ENCODE assay signal across 9 mouse cellular contexts in the genomic region with DNA sequence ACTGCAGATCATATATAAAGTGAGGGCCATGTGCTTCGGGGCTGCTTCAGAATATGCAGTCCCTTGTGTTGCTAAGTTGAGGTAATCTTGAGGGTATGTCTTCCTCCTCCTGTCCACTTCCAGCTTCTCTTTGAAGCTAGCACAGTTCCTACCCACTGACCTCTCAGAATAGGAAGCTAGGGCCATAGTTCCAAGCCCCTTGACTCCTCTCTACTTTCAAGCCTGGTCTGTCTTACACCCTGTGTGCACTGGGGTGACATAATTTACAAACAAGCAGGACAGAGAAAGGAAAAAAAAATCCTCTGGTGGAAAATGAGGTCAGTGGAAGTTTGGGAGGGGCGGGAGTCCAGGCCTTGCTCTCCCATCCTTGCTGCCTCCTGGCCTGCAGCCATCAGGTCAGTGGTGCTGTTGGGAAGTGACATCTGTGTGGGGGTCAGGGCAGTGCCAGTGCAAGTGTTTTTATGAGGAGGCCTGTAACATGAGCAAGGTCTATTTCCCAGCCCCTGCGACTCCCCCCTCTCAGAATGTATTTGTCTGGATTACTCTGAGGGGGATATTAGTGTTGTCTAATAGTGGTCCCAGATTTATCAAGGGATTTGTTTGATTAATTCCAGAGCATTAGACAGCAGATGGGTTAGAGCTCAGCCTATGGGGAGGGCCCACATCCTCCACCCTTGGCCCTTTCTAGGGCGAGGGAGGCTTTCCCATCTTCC.
DNase-seq lines count a peak whose midpoint lies in the region; ATAC-seq and TF ChIP-seq lines count a peak whose summit lies in the region.
"Had no signal": no experiment of that assay in that cellular context is flagged by ENCODE, and none has a peak within 500 bp of the region (broad histone marks: within the 10 kb centered on the region; RNA-seq: fewer than 3 reads in every experiment).

No protein-coding gene starts in this region.

- no peaks in the 10 kb centered on the region for H3K4me1 ChIP-seq in lung, embryonic 14.5 days (ENCODE audit: insufficient read depth)
- no peaks in the 10 kb centered on the region for H3K4me1 ChIP-seq in lung, postnatal 0 days (ENCODE audit: insufficient read depth, low read depth, low read length)
- peaks cover 6% of the 10 kb centered on the region; the same call in 1 of the 2 replicates for H3K4me1 ChIP-seq in embryonic facial prominence, embryonic 12.5 days
- H3K4me1 ChIP-seq in hindbrain, embryonic 12.5 days: peaks cover 22% of the 10 kb centered on the region

- H3K27ac ChIP-seq in lung, embryonic 14.5 days (ENCODE audit: low read depth): no peak overlapping the region
- H3K27ac ChIP-seq in lung, postnatal 0 days (ENCODE audit: low read length): no peak overlapping the region
- no peak overlapping the region for H3K27ac ChIP-seq in embryonic facial prominence, embryonic 12.5 days
- H3K27ac ChIP-seq in hindbrain, embryonic 12.5 days: no peak overlapping the region

- 63% methylated on average over 4 of the region's 4 CpGs for WGBS in lung, embryonic 14.5 days
- 73% methylated on average over 4 of the region's 4 CpGs for WGBS in lung, postnatal 0 days
- 51% methylated on average over 4 of the region's 4 CpGs for WGBS in embryonic facial prominence, embryonic 12.5 days
- WGBS in hindbrain, embryonic 12.5 days: 53% methylated on average over 4 of the region's 4 CpGs

- H3K36me3 ChIP-seq in lung, embryonic 14.5 days (ENCODE audit: insufficient read depth): no peaks in the 10 kb centered on the region
- H3K36me3 ChIP-seq in lung, postnatal 0 days (ENCODE audit: insufficient read depth, low read length): no peaks in the 10 kb centered on the region
- no peaks in the 10 kb centered on the region for H3K36me3 ChIP-seq in embryonic facial prominence, embryonic 12.5 days
- H3K36me3 ChIP-seq in hindbrain, embryonic 12.5 days: no peaks in the 10 kb centered on the region

- no peaks in the 10 kb centered on the region for H3K9me3 ChIP-seq in lung, embryonic 14.5 days (ENCODE audit: low read depth, low read length)
- no peaks in the 10 kb centered on the region for H3K9me3 ChIP-seq in lung, postnatal 0 days (ENCODE audit: low read length)
- no peaks in the 10 kb centered on the region for H3K9me3 ChIP-seq in embryonic facial prominence, embryonic 12.5 days
- H3K9me3 ChIP-seq in hindbrain, embryonic 12.5 days (replicated peaks): no peaks in the 10 kb centered on the region

- no peak for DNase-seq in lung, embryonic 14.5 days
- no peak for DNase-seq in lung, postnatal 0 days (ENCODE audit: low spot score)
- DNase-seq in retina, postnatal 1 day: peak; percentile 96
- DNase-seq in right cerebral cortex, adult 2 months (ENCODE audit: low spot score in 2 of 2): no peak
- no peak for DNase-seq in adipocyte (ENCODE audit: low spot score)

- no peak for TF ChIP-seq CTCF in lung, embryonic 14.5 days (IDR thresholded peaks at IDR 0.05; ENCODE audit: low read depth)
- no peak for TF ChIP-seq CTCF in lung, postnatal 0 days (IDR thresholded peaks at IDR 0.05)

- no peaks in the 10 kb centered on the region for H3K27me3 ChIP-seq in lung, embryonic 14.5 days (ENCODE audit: insufficient read depth, low read length)
- no peaks in the 10 kb centered on the region for H3K27me3 ChIP-seq in lung, postnatal 0 days (replicated peaks; ENCODE audit: insufficient read depth, low read length)
- no peaks in the 10 kb centered on the region for H3K27me3 ChIP-seq in embryonic facial prominence, embryonic 12.5 days
- H3K27me3 ChIP-seq in hindbrain, embryonic 12.5 days: no peaks in the 10 kb centered on the region

- no peak overlapping the region for H3K4me2 ChIP-seq in lung, embryonic 14.5 days
- H3K4me2 ChIP-seq in lung, postnatal 0 days (replicated peaks; ENCODE audit: low read depth, low read length): no peak overlapping the region
- no peak overlapping the region for H3K4me2 ChIP-seq in embryonic facial prominence, embryonic 12.5 days (replicated peaks)
- H3K4me2 ChIP-seq in hindbrain, embryonic 12.5 days (replicated peaks): no peak overlapping the region

- H3K4me3 ChIP-seq in lung, embryonic 14.5 days (ENCODE audit: low read depth, low read length): no peak overlapping the region
- H3K4me3 ChIP-seq in lung, postnatal 0 days (ENCODE audit: low read depth, low read length): no peak overlapping the region
- no peak overlapping the region for H3K4me3 ChIP-seq in embryonic facial prominence, embryonic 12.5 days
- H3K4me3 ChIP-seq in hindbrain, embryonic 12.5 days: no peak overlapping the region
- H3K4me3 ChIP-seq: myocyte had no signal

- 0 out of 2 replicates have a peak, but pooled peaks have one; percentile 14 for ATAC-seq in lung, embryonic 14.5 days (ENCODE audit: insufficient read depth)
- no peak for ATAC-seq in lung, postnatal 0 days
- peak; percentile 74 for ATAC-seq in embryonic facial prominence, embryonic 12.5 days (ENCODE audit: insufficient number of reproducible peaks, insufficient read depth, low FRiP score, low TSS enrichment)
- peak; percentile 73 for ATAC-seq in hindbrain, embryonic 12.5 days (ENCODE audit: low FRiP score)
- no peak for ATAC-seq in megakaryocyte-erythroid progenitor cell, adult 5-6 weeks (replicated peaks; ENCODE audit: low FRiP score, low TSS enrichment, poor library complexity, severe bottlenecking)

- no peak for TF ChIP-seq EP300 in lung, postnatal 0 days (IDR thresholded peaks at IDR 0.05)

- H3K9ac ChIP-seq in lung, embryonic 14.5 days: no peak overlapping the region
- H3K9ac ChIP-seq in lung, postnatal 0 days (replicated peaks; ENCODE audit: low read depth): no peak overlapping the region
- H3K9ac ChIP-seq in embryonic facial prominence, embryonic 12.5 days: no peak overlapping the region
- no peak overlapping the region for H3K9ac ChIP-seq in hindbrain, embryonic 12.5 days

Comparison
In these comparisons a context has a peak if more than half of its experiments do, and no peak if none do; other contexts are left out.
1. ATAC-seq: peak in lung, embryonic 14.5 days (single experiment), embryonic facial prominence, embryonic 12.5 days (single experiment) and hindbrain, embryonic 12.5 days (single experiment); none in lung, postnatal 0 days (single experiment) and megakaryocyte-erythroid progenitor cell, adult 5-6 weeks (single experiment).